In the genomic region with DNA sequence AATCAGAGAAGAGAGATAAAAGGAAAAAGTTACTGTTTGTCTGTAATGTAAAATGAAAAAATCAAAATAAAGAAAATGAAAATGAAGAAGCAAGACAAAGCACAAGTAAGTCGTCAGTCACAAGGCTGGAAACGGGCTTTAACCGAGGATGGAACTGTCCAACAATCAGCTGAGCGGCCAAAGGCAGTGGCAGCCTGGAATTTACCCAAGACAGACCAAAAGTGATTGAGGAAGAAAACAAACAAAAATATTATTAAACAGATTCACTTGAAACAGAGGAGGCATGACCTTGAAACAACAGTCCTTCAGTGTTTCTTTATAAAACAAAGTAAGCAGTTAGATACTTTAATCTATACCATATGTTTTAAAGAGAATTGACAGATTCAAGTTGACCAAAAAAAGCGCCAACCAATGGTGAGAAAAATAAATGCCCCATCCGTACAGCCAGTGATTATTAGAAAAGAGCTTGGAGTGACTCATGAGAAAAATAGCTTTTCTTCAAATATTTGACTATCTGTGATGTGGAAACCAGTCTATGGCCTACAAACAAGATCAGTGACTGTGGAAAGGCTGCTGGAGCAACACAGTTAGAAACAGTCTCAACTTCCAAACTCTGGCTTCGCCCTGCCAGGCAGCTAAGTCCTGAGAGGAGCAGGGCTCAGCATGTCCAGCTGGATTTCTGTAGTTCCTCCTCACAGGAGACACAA, we compare ENCODE assay signal across 26 mouse cellular contexts.
DNase-seq lines count a peak whose midpoint lies in the region; ATAC-seq and TF ChIP-seq lines count a peak whose summit lies in the region.
"Had no signal": no experiment of that assay in that cellular context is flagged by ENCODE, and none has a peak within 500 bp of the region (broad histone marks: within the 10 kb centered on the region; RNA-seq: fewer than 3 reads in every experiment).

No protein-coding gene starts in this region.

- no peak overlapping the region for H3K4me3 ChIP-seq in liver, postnatal 0 days (ENCODE audit: low read depth, low read length)
- no peak overlapping the region for H3K4me3 ChIP-seq in liver, embryonic 11.5 days (ENCODE audit: low read depth, low read length)
- H3K4me3 ChIP-seq in stomach, embryonic 16.5 days (replicated peaks; ENCODE audit: low read length) = no peak overlapping the region
- no peak overlapping the region for H3K4me3 ChIP-seq in forebrain, postnatal 0 days (ENCODE audit: low read depth, low read length)
- H3K4me3 ChIP-seq in lung, adult 2 months (replicated peaks; ENCODE audit: extremely low read depth, low read depth, low read length) = no peak overlapping the region
- H3K4me3 ChIP-seq: embryonic facial prominence, embryonic 12.5 days; erythroblast, embryonic 14.5 days; heart, embryonic 13.5 days; hindbrain, embryonic 12.5 days; limb, embryonic 13.5 days; megakaryocyte, embryonic 14.5 days; midbrain, embryonic 13.5 days had no signal

- H3K9me3 ChIP-seq in liver, postnatal 0 days (ENCODE audit: low read length) = no peaks in the 10 kb centered on the region
- H3K9me3 ChIP-seq in liver, embryonic 11.5 days (ENCODE audit: control insufficient read depth, low read length) = no peaks in the 10 kb centered on the region
- H3K9me3 ChIP-seq in stomach, embryonic 16.5 days (replicated peaks; ENCODE audit: control insufficient read depth, low read length) = no peaks in the 10 kb centered on the region
- no peaks in the 10 kb centered on the region for H3K9me3 ChIP-seq in forebrain, postnatal 0 days (ENCODE audit: low read length)
- H3K9me3 ChIP-seq: embryonic facial prominence, embryonic 12.5 days; heart, embryonic 13.5 days; hindbrain, embryonic 12.5 days; limb, embryonic 13.5 days; megakaryocyte, embryonic 14.5 days; midbrain, embryonic 13.5 days had no signal

- 0 out of 2 replicates have a peak overlapping the region, but pooled peaks have one; percentile 16 for H3K9ac ChIP-seq in liver, postnatal 0 days (replicated peaks)
- no peak overlapping the region for H3K9ac ChIP-seq in liver, embryonic 11.5 days (ENCODE audit: low read depth, low read length)
- H3K9ac ChIP-seq in stomach, embryonic 16.5 days (ENCODE audit: low read length) = no peak overlapping the region
- H3K9ac ChIP-seq in forebrain, postnatal 0 days = no peak overlapping the region
- H3K9ac ChIP-seq: embryonic facial prominence, embryonic 12.5 days; heart, embryonic 13.5 days; hindbrain, embryonic 12.5 days; limb, embryonic 13.5 days; lung, embryonic 14.5 days; midbrain, embryonic 13.5 days had no signal

- 63% methylated on average over 7 of the region's 7 CpGs for WGBS in liver, postnatal 0 days (ENCODE audit: insufficient replicate concordance)
- 79% methylated on average over 7 of the region's 7 CpGs for WGBS in liver, embryonic 11.5 days
- WGBS in stomach, embryonic 16.5 days = 67% methylated on average over 7 of the region's 7 CpGs
- 81% methylated on average over 7 of the region's 7 CpGs for WGBS in forebrain, postnatal 0 days
- 63% methylated on average over 7 of the region's 7 CpGs for WGBS in lung, adult 2 months

- ATAC-seq in liver, postnatal 0 days = peak; percentile 70
- no peak for ATAC-seq in liver, embryonic 11.5 days (replicated peaks; ENCODE audit: low FRiP score)
- peak; percentile 58 for ATAC-seq in Patski
- no peak for ATAC-seq in stomach, embryonic 16.5 days (ENCODE audit: insufficient read depth, low FRiP score)
- ATAC-seq in forebrain, postnatal 0 days = no peak
- ATAC-seq: forebrain, embryonic 14.5 days; midbrain, embryonic 13.5 days had no signal

- POLR2A ChIA-PET in Patski (lab: Charles Lee) = interaction anchor here (0.6 kb wide), 1 partner anchor 63 kb away, joined by 3 read pairs; no protein-coding TSS in a partner anchor

- no peak for TF ChIP-seq CTCF in liver, postnatal 0 days (IDR thresholded peaks at IDR 0.05; ENCODE audit: low read depth)
- TF ChIP-seq CTCF in Patski (IDR thresholded peaks at IDR 0.05) = no peak
- no peak for TF ChIP-seq CTCF in forebrain, postnatal 0 days (IDR thresholded peaks at IDR 0.05; ENCODE audit: low read depth)
- TF ChIP-seq CTCF in lung, adult 2 months (IDR thresholded peaks at IDR 0.05; ENCODE audit: insufficient read depth, low read length) = no peak

- H3K4me2 ChIP-seq in liver, postnatal 0 days (ENCODE audit: low read depth, low read length) = no peak overlapping the region
- H3K4me2 ChIP-seq in liver, embryonic 11.5 days = no peak overlapping the region
- H3K4me2 ChIP-seq in stomach, embryonic 16.5 days (ENCODE audit: low read depth, low read length) = no peak overlapping the region
- no peak overlapping the region for H3K4me2 ChIP-seq in forebrain, postnatal 0 days (ENCODE audit: low read depth)
- H3K4me2 ChIP-seq: embryonic facial prominence, embryonic 12.5 days; heart, embryonic 13.5 days; hindbrain, embryonic 12.5 days; limb, embryonic 13.5 days; lung, embryonic 14.5 days; midbrain, embryonic 13.5 days had no signal

- in situ Hi-C loops in Patski (cut with MboI; ENCODE audit: low pct_unique_long_range_greater_than_20kb) = loop anchor here (5.0 kb wide), 1 partner anchor 43 kb away; no protein-coding TSS in a partner anchor

- TF ChIP-seq EP300 in liver, postnatal 0 days (IDR thresholded peaks at IDR 0.05; ENCODE audit: low read depth) = no peak

- no peaks in the 10 kb centered on the region for H3K36me3 ChIP-seq in liver, postnatal 0 days (replicated peaks; ENCODE audit: insufficient read depth, low read length)
- H3K36me3 ChIP-seq in liver, embryonic 11.5 days (ENCODE audit: control insufficient read depth, insufficient read depth, low read length) = no peaks in the 10 kb centered on the region
- H3K36me3 ChIP-seq in stomach, embryonic 16.5 days (ENCODE audit: control insufficient read depth, insufficient read depth, low read length) = no peaks in the 10 kb centered on the region
- 0 out of 2 replicates have a peak, but pooled peaks cover 9% of the 10 kb centered on the region for H3K36me3 ChIP-seq in forebrain, postnatal 0 days (ENCODE audit: insufficient read depth)

- H3K27me3 ChIP-seq in liver, postnatal 0 days (ENCODE audit: insufficient read depth, low read length) = no peaks in the 10 kb centered on the region
- H3K27me3 ChIP-seq in liver, embryonic 11.5 days (replicated peaks; ENCODE audit: control insufficient read depth, insufficient read depth, low read length) = no peaks in the 10 kb centered on the region
- no peaks in the 10 kb centered on the region for H3K27me3 ChIP-seq in Patski
- H3K27me3 ChIP-seq in stomach, embryonic 16.5 days (ENCODE audit: control insufficient read depth, insufficient read depth, low read length) = no peaks in the 10 kb centered on the region
- no peaks in the 10 kb centered on the region for H3K27me3 ChIP-seq in forebrain, postnatal 0 days (ENCODE audit: insufficient read depth, low read length)
- H3K27me3 ChIP-seq: embryonic facial prominence, embryonic 12.5 days; heart, embryonic 13.5 days; hindbrain, embryonic 12.5 days; limb, embryonic 13.5 days; megakaryocyte, embryonic 14.5 days; midbrain, embryonic 13.5 days had no signal

- H3K27ac ChIP-seq in liver, postnatal 0 days (ENCODE audit: low read depth) = peak overlapping the region; percentile 56
- H3K27ac ChIP-seq in liver, embryonic 11.5 days (ENCODE audit: low read depth, low read length) = no peak overlapping the region
- peak overlapping the region; percentile 64 for H3K27ac ChIP-seq in stomach, embryonic 16.5 days (ENCODE audit: low read length)
- H3K27ac ChIP-seq in forebrain, postnatal 0 days (ENCODE audit: low read depth, low read length) = no peak overlapping the region
- H3K27ac ChIP-seq: embryonic facial prominence, embryonic 12.5 days; heart, embryonic 13.5 days; hindbrain, embryonic 12.5 days; kidney, postnatal 0 days; limb, embryonic 13.5 days; midbrain, embryonic 13.5 days had no signal

- DNase-seq in liver, postnatal 0 days = no peak
- DNase-seq in liver, embryonic 11.5 days (ENCODE audit: low spot score) = no peak
- DNase-seq in Muller cell, postnatal 12 days (ENCODE audit: inconsistent ontology term) = peak; percentile 65
- no peak for DNase-seq in Patski (ENCODE audit: low read depth, low spot score)
- no peak for DNase-seq in forebrain, postnatal 0 days
- no peak for DNase-seq in lung, adult 2 months
- DNase-seq: cerebellum, adult 18-20 months; cerebellum, postnatal 14 days; gastrocnemius, postnatal 14 days; heart, adult 18-20 months; heart, postnatal 14 days; kidney, adult 11 months; layer of hippocampus, adult 9-11 months; lung, embryonic 14.5 days; lung, postnatal 36 days; thymus, postnatal 25 days had no signal

- TF ChIP-seq POLR2A in lung, adult 2 months (IDR thresholded peaks at IDR 0.05; ENCODE audit: borderline replicate concordance, extremely low read depth, low read depth, low read length) = no peak

- peaks cover 8% of the 10 kb centered on the region; the same call in 1 of the 2 replicates for H3K4me1 ChIP-seq in liver, postnatal 0 days (ENCODE audit: insufficient read depth)
- no peaks in the 10 kb centered on the region for H3K4me1 ChIP-seq in liver, embryonic 11.5 days (replicated peaks; ENCODE audit: control insufficient read depth, insufficient read depth, low read length)
- peaks cover 3% of the 10 kb centered on the region; the same call in 1 of the 2 replicates for H3K4me1 ChIP-seq in stomach, embryonic 16.5 days (ENCODE audit: control insufficient read depth, insufficient read depth, low read length)
- no peaks in the 10 kb centered on the region for H3K4me1 ChIP-seq in forebrain, postnatal 0 days (ENCODE audit: insufficient read depth)
- 0 out of 2 replicates have a peak, but pooled peaks cover 3% of the 10 kb centered on the region for H3K4me1 ChIP-seq in lung, adult 2 months (ENCODE audit: control insufficient read depth, insufficient read depth, low read length)
- H3K4me1 ChIP-seq: embryonic facial prominence, embryonic 12.5 days; hindbrain, embryonic 12.5 days; midbrain, embryonic 13.5 days had no signal

- CTCF ChIA-PET in Patski (lab: Charles Lee) = interaction anchor here (0.8 to 5.4 kb wide), 4 partner anchors 10 to 49 kb away, joined by 3 to 40 read pairs (median 4); no protein-coding TSS in a partner anchor

Comparison
In these comparisons a context has a peak if more than half of its experiments do, and no peak if none do; other contexts are left out.
1. ATAC-seq: peak in liver, postnatal 0 days (single experiment) and Patski (single experiment); none in liver, embryonic 11.5 days (single experiment), stomach, embryonic 16.5 days (single experiment) and forebrain, postnatal 0 days (single experiment).
2. H3K27ac ChIP-seq: peak in liver, postnatal 0 days (single experiment) and stomach, embryonic 16.5 days (single experiment); none in liver, embryonic 11.5 days (single experiment) and forebrain, postnatal 0 days (single experiment).